Mouse (Mus musculus) cortical plate, adult 2 months (tissue): ENCODE measurements around the gene Kansl1.

Experiments used
- CTCF ChIP-seq: fragments of 200-500 bp; IDR thresholded peaks from 2 replicates; pipeline ENCODE4 v1.5.1; 2011; ENCODE audit warnings: mild to moderate bottlenecking, control low read depth, low read length; ENCODE audit not compliant: insufficient read depth; ENCODE audit errors: extremely low read depth
- POLR2A ChIP-seq: fragments of 200-500 bp; IDR thresholded peaks from 2 replicates; pipeline ENCODE4 v1.6.1; 2011; ENCODE audit warnings: mild to moderate bottlenecking, low read length, control low read depth; ENCODE audit not compliant: insufficient read depth; ENCODE audit errors: extremely low read depth

DNA sequence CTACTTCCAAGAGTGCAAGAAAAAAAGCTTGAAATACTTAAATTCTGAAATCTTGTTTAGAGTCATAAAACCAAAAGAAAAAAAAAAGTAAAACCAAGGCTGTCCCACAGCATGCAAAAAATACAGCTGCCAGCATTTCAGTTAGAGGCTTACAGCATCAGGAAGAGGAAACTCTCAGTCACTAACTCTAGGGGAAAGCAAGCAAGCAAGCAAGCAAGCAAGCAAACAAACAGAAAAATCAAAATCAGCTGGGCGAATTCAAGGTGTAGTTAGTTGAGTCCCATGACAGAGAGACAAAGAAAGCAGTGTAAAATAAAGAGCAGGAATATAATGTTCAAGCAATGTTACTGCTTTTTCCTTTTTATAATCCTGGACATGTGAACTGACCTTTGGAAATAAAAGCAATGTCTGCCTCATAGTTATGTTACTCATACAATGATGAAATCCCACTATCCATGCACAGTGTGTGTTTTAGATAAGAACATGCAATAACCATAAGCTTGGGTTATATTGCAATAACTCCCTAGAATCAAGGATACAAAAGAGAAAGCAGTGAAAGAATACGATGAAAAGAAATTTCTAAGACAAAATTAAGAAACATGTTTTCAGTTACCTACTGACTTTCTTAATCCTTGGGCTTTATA, 85.4 kb downstream of the Kansl1 start:
- no peak for TF ChIP-seq CTCF
- no peak for TF ChIP-seq POLR2A
